Mouse (Mus musculus): ENCODE results near the gene Nup88. TPM values are rescaled to one million over a fixed set of nuclear protein-coding genes. Genes with fewer than 3 reads are reported as not detected.

Gene Nup88
- polyA plus RNA-seq, 1 experiment, result 75.0 TPM

DNA sequence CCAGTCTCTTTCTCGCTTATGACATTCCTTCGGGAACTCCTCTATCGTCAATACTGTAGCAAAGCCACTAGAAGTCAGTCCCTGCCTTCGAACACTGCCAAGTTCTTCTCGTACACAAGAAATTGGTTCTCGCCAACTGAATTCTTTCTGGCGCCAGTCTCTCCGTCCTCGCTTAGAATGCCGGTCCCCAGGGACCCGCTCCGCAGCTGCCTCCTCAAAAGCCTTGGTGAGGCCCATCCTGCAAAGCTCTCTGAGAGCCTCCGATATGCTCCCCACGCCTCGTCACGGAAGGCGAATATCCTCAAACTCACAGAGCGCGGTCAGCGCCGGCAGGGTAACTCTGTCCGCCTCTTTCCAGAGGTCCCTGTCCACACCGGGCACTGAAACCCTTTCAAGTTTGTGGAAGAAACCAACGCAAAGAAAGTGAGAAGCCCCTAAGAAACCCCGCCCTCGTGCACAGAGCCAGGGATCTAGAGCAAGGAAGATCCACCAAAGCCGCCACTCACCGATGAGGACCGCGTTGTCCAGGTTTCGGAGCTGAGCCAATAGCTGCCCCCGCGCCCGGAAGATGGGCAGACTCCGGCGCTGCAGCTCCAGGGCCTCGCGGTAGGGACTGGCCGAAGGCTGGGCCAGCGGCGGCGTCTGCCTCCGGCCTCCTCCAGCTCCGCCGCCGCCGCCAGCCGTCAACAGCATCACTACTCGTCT lies 34.0 kb upstream of the Nup88 start:
- no peak for TF ChIP-seq POLR2A (IDR thresholded peaks at IDR 0.05; ENCODE audit: extremely low read depth, insufficient read depth, low read length)
- TF ChIP-seq CTCF (IDR thresholded peaks at IDR 0.05; ENCODE audit: extremely low read depth, insufficient read depth, low read length), result no peak
- Histone ChIP-seq H3K27ac (ENCODE audit: insufficient read depth, low read length) (no peak overlapping the region), H3K4me3 (ENCODE audit: insufficient read depth, low read length) (peak overlapping the region; percentile 92), H3K4me1 (ENCODE audit: control insufficient read depth, insufficient read depth, low read length) (peaks cover 5% of the 10 kb centered on the region; the same call in 1 of the 2 replicates)

DNA sequence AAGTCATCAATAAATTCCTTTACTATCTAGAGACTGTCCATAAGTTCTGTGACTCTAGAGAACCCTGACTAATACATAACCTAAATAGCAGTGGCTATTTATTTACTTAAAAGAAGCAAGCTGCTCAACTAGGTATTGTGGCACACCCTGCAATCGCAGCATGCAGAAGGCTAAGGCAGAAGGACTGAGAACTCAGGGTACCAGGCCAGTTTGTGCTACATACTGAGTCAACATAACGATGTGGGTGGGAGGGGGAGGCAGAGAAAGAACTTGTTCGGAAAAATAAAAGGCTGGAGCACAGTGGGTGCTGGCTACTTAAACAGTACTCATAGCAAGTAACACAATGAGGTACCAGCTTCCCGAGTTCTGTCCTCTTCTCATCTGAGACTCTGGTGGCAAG lies 31.4 kb upstream of the Nup88 start:
- no peak for TF ChIP-seq CTCF (IDR thresholded peaks at IDR 0.05; ENCODE audit: extremely low read depth, insufficient read depth, low read length)
- TF ChIP-seq POLR2A (IDR thresholded peaks at IDR 0.05; ENCODE audit: extremely low read depth, insufficient read depth, low read length), result no peak
- Histone ChIP-seq H3K4me1 (ENCODE audit: control insufficient read depth, insufficient read depth, low read length) (peaks cover 5% of the 10 kb centered on the region; the same call in 1 of the 2 replicates), H3K27ac (ENCODE audit: insufficient read depth, low read length) (no peak overlapping the region), H3K4me3 (ENCODE audit: insufficient read depth, low read length) (no peak overlapping the region)

DNA sequence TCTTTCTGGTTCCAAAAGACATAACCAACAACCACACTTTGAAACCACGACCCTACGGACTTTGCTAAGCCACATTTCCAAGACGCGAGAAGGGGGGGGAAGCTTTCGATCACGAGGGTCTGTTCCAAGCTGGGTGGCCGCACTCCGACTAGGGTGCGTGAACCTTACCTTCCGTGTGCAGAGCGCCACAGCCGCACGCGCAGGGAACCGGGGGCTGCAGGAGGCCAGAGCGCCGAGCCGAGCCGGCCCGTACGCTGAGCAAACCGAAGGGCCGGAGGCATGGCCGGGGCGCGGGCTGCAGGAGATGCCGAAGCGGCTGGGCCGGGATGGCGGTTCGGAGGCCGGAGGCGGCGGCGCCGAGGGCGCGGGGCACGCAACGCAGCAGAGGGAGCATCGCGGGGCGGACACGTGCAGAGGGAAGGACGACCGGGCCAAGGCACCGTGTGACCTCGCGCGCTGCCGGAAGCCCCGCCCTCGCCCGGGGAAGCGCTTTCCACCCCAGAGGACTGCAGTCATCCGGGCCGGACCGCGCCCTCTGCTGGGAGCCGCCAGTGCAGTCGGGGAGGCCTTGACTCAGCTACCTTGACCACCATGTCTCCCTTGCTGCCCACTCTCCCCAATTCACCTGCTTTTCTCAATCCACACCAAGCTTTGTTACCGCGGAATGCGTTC lies 12.9 kb upstream of the Nup88 start, which contains the start of gene C1qbp:
Gene C1qbp (minus strand): TSS at position 470 of the 672 bp plus-strand sequence.
- TF ChIP-seq CTCF (IDR thresholded peaks at IDR 0.05; ENCODE audit: extremely low read depth, insufficient read depth, low read length), result peak; percentile 68
- TF ChIP-seq POLR2A (IDR thresholded peaks at IDR 0.05; ENCODE audit: extremely low read depth, insufficient read depth, low read length), result no peak
- Histone ChIP-seq H3K27ac (ENCODE audit: insufficient read depth, low read length) (0 out of 2 replicates have a peak within 1 kb of the TSS, but pooled peaks have one; percentile 18), H3K4me3 (ENCODE audit: insufficient read depth, low read length) (peak within 1 kb of the TSS; percentile 83)

DNA sequence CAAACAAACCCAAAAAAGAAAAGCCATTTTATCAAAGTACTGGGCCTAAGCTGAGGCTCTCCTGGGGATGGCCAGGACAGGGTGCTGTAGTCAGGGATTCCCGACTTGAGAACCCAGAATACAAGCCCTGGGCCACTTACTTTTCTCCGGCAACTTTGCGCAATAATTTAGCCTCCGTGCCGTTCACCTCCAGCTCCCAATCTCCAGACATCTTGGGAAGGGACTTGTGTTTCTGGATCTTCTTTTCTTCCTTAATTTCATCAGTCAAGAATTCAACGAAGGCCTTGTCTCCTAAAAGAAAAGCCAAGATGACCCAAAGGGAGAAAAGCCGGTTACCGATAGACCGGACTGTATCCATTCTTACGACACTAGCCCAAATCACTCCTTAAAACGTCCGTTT lies 12.3 kb upstream of the Nup88 start:
- no peak overlapping the region for H3K27ac ChIP-seq (ENCODE audit: insufficient read depth, low read length)
- no peak for TF ChIP-seq POLR2A (IDR thresholded peaks at IDR 0.05; ENCODE audit: extremely low read depth, insufficient read depth, low read length)
- TF ChIP-seq CTCF (IDR thresholded peaks at IDR 0.05; ENCODE audit: extremely low read depth, insufficient read depth, low read length), result no peak
- H3K4me1 ChIP-seq (ENCODE audit: control insufficient read depth, insufficient read depth, low read length), result no peaks in the 10 kb centered on the region
- peak overlapping the region; percentile 83 for H3K4me3 ChIP-seq (ENCODE audit: insufficient read depth, low read length)

More for the DNA sequence above, 12.9 kb upstream of the Nup88 start, which contains the start of gene C1qbp:
- no peaks in the 10 kb centered on the region for H3K4me1 ChIP-seq (ENCODE audit: control insufficient read depth, insufficient read depth, low read length)

DNA sequence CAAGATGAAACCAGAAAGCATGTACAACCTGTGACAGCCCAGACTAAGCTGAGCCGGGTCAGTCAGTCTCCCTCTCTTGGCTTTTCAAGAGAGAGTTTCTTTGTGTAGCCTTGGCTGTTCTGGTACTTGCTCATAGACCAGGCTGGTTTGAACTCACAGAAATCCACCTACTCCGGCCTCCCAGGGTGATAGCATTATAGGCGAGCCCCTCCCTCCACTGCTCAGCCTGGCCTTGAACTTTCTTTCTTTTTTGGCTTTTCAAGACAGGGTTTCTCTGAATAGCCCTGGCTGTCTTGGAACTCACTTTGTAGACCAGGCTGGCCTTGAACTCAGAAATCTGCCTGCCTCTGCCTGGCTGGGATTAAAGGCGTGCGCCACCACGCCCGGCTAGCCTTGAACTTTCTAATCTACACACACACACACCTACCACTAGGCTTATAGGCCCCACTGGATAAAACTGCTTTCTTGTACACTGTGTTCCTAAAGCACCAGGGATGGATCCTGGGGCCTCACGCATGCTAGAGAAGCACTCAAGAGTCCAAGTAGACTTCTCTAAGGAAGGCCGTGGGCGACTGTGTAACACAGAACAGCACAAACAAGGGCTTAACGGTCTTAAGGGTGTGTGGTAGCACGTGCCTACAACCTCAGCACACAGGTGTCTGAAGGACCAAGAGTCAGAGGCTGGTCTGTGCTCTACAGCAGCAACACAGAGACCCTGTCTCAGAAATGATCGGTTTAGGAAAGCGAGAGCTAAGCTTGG lies 11.2 kb upstream of the Nup88 start:
- no peak overlapping the region for H3K27ac ChIP-seq (ENCODE audit: insufficient read depth, low read length)
- TF ChIP-seq CTCF (IDR thresholded peaks at IDR 0.05; ENCODE audit: extremely low read depth, insufficient read depth, low read length), result no peak
- no peak for TF ChIP-seq POLR2A (IDR thresholded peaks at IDR 0.05; ENCODE audit: extremely low read depth, insufficient read depth, low read length)
- H3K4me1 ChIP-seq (ENCODE audit: control insufficient read depth, insufficient read depth, low read length), result no peaks in the 10 kb centered on the region
- H3K4me3 ChIP-seq (ENCODE audit: insufficient read depth, low read length), result no peak overlapping the region

DNA sequence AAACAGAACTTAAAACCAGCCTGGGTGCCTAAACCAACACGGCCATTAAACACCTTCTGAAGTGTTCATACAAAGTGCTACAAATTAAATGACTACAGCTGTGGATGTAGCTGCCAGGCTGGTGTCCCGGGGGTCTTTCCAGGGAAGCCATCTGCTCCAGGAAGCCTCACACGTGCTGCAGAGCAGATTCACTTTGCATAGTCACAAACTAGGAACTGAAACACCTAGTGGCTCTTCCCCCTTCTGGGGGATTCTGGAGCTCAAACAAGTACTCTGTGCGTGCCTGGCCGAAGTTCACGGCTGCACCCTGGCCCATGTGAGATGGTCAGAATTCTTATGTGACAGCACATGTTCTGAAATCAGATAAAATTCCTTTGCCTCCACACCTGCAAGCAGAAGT lies 10.5 kb upstream of the Nup88 start:
- H3K4me1 ChIP-seq (ENCODE audit: control insufficient read depth, insufficient read depth, low read length), result no peaks in the 10 kb centered on the region
- no peak for TF ChIP-seq CTCF (IDR thresholded peaks at IDR 0.05; ENCODE audit: extremely low read depth, insufficient read depth, low read length)
- TF ChIP-seq POLR2A (IDR thresholded peaks at IDR 0.05; ENCODE audit: extremely low read depth, insufficient read depth, low read length), result no peak

DNA sequence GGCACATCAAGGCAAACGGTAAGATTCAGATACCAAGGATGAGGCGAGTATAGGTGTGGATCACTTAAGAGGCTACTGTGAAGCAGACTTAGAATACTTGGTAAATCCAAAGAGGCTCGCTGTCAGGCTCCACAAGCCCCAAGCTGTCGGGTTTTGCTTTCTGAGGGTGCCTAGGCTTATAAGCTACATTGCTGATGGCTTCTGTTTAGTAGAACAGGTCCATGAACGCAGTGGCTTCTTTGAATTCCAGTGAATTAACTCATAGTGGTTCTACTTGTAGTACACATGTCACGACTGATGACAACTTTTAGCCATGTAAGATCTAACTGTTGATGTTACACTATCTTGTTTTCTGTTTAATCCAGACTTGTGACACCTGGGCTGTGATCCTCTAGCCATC lies 7.5 kb upstream of the Nup88 start:
- H3K4me1 ChIP-seq (ENCODE audit: control insufficient read depth, insufficient read depth, low read length), result no peaks in the 10 kb centered on the region
- H3K4me3 ChIP-seq (ENCODE audit: insufficient read depth, low read length), result no peak overlapping the region
- H3K27ac ChIP-seq (ENCODE audit: insufficient read depth, low read length), result no peak overlapping the region
- TF ChIP-seq CTCF (IDR thresholded peaks at IDR 0.05; ENCODE audit: extremely low read depth, insufficient read depth, low read length) (no peak), POLR2A (IDR thresholded peaks at IDR 0.05; ENCODE audit: extremely low read depth, insufficient read depth, low read length) (no peak)

More for the DNA sequence above, 10.5 kb upstream of the Nup88 start:
- no peak overlapping the region for H3K4me3 ChIP-seq (ENCODE audit: insufficient read depth, low read length)
- H3K27ac ChIP-seq (ENCODE audit: insufficient read depth, low read length), result no peak overlapping the region

DNA sequence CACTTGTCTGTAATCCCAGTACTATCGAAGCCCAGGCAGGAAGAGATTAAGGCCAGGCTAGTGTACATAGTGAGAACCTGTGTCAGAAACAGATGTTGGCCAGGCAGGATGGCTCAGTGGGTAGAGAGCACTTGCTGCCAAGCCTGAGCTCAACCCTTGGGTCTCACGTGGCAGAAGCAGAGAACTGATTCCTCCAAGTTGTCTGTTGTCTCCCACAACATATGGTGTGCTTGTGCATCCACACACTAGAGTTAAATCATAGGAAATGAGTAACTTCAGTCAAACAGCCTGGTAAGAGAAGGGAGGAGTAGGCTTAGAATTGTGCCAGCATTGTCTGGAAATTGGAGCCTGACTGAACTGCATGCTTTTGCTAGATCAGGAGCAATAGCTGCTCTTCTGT lies 5.4 kb upstream of the Nup88 start:
- no peak overlapping the region for H3K4me3 ChIP-seq (ENCODE audit: insufficient read depth, low read length)
- H3K4me1 ChIP-seq (ENCODE audit: control insufficient read depth, insufficient read depth, low read length), result no peaks in the 10 kb centered on the region
- TF ChIP-seq CTCF (IDR thresholded peaks at IDR 0.05; ENCODE audit: extremely low read depth, insufficient read depth, low read length) (no peak), POLR2A (IDR thresholded peaks at IDR 0.05; ENCODE audit: extremely low read depth, insufficient read depth, low read length) (no peak)
- no peak overlapping the region for H3K27ac ChIP-seq (ENCODE audit: insufficient read depth, low read length)

DNA sequence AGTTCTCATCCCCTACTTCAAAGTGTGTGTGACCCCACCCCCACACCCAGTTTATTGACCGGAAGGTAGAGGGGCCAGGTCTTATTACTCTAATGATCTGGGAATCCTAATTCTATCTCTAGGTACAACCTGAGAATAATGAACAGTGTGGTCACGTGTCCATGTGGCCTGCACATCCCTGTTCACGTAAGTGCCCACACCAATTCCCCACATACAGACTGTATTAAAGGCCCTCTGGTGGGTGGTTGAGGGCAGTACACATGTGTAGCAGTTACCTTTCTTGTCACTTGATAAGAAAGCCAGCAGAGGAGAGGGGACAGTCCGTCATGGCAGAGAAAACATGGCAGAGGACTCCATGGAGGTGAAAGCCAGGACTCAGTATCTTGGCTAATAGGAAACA lies 4.2 kb upstream of the Nup88 start:
- no peak overlapping the region for H3K4me3 ChIP-seq (ENCODE audit: insufficient read depth, low read length)
- no peak overlapping the region for H3K27ac ChIP-seq (ENCODE audit: insufficient read depth, low read length)
- TF ChIP-seq POLR2A (IDR thresholded peaks at IDR 0.05; ENCODE audit: extremely low read depth, insufficient read depth, low read length) (no peak), CTCF (IDR thresholded peaks at IDR 0.05; ENCODE audit: extremely low read depth, insufficient read depth, low read length) (no peak)
- H3K4me1 ChIP-seq (ENCODE audit: control insufficient read depth, insufficient read depth, low read length), result 0 out of 2 replicates have a peak, but pooled peaks cover 2% of the 10 kb centered on the region
